Mouse (Mus musculus): ENCODE data around the gene Nln.

- TF ChIP-seq CTCF (IDR thresholded peaks at IDR 0.05; ENCODE audit: low read depth, low read length) (no peak), POLR2A (IDR thresholded peaks at IDR 0.05; ENCODE audit: borderline replicate concordance, low read depth, low read length) (no peak)
Observed at GRCm38 (mm10) chr13:104074731-104075130, 34.7 kb downstream of the Nln start.

Measured in bone marrow macrophage, adult 2 months (primary cell).